Mouse (Mus musculus) regulatory T cell (primary cell): ENCODE results near the gene Lcn2.
"Not testable (repeated sequence)": the region's sequence is repeated elsewhere in the genome, so short reads cannot be mapped to it uniquely, and the experiment has no call there.

Experiments
- in situ Hi-C: fragments of 300-600 bp; cut with MboI, MseI; formaldehyde crosslinking; loops from one replicate; pipeline ENCODE4 v1.15.1; 2025; ENCODE audit warnings: high pct_unique_total_duplicates

Gene Lcn2

DNA sequence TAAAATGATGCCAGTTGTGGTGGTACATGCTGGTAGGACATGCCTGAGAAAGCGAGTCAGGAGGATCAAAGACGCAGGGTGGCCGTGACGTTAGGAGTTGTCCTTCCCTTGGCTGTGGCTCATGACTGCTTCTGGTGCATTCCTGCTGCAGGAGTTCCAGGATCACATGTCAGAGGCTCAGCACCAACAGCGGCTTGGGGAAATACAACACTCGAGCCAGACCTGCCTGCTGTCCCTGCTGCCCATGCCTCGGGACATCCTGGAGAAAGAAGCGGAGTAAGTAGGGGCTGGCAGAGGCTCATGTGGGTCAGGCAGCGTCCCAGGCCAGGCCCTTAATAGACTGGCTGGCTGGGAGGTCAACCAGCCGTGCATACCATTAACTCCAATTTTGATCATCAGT, 13.9 kb downstream of the Lcn2 start:
- in situ Hi-C loops = no loop called here

DNA sequence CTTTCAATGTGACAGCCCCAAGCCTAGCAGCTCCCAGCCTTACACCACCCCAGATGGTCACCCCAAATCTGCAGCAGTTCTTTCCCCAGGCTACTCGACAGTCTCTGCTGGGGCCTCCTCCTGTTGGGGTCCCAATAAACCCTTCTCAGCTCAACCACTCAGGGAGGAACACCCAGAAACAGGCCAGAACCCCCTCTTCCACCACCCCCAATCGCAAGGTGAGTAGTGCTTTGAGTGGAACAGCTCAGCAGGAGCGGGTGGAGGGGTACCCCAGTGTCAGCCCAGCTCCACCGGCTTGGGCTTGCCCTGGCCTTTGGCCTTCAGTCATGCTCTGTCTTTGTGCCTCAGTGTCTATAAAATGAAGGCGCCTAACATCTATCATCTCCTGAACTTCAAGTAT, 20.7 kb downstream of the Lcn2 start:
- in situ Hi-C loops = no loop called here

DNA sequence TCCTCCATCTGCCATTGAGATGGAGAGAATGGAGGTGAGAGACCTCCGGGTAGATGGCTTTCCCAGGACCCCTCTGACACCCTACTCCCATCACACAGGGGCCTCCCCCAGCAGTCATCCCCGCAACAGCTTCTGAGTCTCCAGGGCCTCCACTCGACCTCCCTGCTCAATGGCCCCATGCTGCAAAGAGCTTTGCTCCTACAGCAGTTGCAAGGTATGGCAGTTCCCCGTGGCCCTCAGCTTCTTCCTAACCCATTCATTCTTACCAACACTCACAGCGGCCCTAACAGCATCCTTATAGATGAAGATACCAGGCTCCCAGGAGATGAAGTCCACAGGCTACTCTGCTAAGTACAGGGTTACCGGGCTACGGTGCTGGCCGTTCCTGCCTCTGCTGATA, 23.9 kb downstream of the Lcn2 start:
- in situ Hi-C loops = no loop called here

DNA sequence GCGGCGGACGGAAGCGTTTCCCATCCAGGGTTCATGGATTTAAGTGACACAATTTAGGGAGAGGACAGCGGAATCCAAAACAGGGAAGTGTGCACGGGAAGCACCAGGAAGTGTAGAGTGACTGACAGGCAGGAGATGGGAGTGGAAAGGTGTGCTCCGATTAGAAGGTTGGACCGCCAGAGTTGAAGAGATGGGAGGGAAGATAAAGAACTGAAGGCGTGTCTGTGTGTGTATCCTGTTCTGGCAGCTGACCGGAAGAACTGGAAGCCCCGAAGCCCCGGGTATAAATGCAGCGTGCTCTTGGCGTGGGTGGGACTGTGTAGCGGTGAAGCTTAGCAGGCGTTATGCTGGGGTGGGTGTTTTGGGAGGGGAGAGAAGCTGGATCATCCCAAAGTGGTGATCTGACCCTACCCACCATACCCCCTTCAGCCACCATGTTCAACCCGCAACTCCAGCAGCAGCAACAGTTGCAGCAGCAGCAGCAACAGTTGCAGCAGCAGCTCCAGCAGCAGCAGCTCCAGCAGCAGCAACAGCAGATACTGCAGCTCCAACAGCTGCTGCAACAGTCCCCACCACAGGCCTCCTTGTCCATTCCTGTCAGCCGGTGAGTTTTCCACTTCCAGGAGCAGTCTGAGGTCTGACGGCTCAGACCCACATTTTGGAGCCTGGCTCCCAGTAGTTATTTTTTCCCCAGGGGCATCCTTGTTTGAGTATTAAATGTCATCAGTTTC, 24.5 kb downstream of the Lcn2 start:
- in situ Hi-C loops = no loop called here

DNA sequence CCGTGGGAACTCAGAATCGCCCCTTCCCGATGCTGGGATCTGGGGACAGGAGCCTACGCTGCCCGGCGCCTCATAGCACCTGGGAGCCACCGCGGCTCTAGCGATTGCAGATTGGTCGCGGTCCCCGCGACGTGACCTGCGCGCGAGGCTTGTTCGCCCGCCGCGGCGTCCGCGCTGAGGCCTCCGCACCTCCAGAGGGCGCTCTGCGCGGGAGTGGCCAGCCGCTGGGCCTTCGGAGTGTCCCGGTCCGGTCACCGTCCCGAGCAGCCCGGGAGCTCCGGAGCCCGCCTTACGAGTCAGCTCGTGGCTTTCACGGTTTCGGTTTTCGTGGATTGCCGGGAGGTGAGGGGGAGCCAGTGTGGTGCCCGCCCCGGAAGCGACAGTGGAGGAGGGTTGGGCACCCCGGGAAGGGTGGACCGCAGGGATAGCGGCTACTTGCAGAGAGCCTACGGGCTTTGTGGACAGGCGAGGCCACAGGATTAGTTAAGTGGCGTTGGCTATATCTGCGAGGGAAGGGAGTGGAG, 25.2 kb downstream of the Lcn2 start:
- in situ Hi-C loops = no loop called here

DNA sequence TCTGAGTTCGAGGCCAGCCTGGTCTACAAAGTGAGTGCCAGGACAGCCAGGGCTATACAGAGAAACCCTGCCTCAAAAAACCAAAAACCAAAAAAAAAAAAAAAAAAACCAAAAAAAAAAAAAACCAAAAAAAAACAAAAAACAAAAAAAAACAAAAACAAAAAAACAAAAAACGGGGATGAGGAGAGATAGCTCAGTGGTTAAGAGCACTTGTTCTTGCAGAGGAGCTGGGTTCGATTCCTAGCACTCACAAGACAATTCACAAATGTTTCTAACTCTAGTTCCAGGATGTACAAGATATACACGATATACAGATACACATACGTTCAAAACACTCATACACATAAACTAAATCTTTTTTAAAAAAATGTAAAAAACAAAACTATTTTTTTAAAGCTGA, 25.8 kb downstream of the Lcn2 start:
- in situ Hi-C loops = not testable (repeated sequence)

DNA sequence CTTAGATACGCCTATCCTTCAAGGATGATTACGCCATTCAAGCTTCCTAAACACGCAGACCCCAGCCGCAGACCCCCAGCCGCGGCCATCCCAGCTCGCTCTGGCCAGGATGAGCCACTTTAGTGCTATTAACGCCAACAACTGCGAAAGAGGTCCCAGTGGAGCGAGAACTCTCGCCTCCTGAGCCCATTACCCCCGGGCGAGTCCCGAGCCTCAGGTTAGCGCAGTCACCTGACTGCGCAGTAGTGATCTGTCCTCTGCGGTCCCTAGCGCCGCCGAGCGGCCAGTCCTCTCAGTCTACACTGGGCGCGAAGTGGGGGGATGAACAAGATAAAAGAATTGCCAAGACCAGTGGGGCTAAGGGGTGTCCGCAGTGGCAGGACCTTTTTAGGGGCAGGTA, 26.6 kb downstream of the Lcn2 start:
- in situ Hi-C loops = no loop called here

DNA sequence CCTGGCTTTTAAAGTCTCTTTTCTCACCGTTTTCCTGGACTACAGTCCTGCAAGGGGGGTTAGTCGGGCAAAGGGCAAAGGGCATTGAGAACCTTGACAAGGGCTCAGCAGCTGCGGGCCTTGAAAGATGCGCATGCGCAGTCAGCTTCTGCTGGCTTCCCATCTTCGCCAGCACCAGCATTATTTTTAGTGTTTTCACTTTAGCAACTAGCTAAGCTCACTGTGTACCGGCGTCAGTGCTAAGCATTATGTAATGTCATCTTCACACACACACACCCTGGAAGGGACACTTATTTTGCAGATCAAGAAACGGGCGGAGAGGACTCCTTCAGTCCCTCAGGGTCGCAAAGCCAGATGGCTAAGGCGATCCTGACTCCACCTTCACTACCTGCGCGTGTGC, 27.3 kb downstream of the Lcn2 start:
- in situ Hi-C loops = no loop called here

DNA sequence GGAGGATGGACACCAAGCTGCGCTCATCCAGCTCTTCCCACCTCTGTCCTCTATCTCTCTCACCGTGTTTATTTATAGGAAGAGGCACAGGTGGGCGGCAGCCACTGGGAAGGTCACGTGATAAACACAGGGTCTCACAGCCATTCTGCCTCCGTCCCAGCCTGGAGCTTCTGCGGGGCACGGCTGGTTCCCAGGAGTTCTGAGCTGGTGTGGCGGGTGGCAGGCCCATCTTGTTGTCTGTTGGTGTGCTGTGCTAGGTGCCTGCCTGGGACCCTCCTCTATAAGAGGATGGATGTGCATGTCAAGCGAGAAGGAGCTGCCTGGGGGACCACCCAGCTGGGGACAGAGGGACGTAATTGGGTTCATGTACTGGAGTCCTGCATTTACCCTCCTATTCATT, 29.7 kb downstream of the Lcn2 start:
- in situ Hi-C loops = no loop called here

DNA sequence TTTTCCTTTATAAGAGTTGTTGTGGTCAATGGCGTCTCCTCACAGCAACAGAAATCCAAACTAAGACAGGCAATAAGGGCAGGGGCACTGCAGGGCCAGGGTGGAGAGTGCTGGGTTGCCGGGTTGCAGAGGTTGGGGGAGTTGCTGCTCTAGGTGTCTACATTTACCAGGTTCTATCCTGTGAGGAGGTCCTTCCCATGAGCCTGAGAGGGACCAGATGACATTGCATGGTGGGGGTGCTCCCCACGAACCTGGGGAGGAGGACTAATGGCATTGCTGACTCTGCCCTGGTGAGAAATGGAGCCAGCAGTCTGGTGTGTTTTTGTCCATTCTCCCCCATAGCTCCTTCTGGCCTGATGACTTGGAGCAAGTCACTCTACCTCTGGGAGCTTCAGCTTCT, 30.3 kb downstream of the Lcn2 start:
- in situ Hi-C loops = no loop called here

DNA sequence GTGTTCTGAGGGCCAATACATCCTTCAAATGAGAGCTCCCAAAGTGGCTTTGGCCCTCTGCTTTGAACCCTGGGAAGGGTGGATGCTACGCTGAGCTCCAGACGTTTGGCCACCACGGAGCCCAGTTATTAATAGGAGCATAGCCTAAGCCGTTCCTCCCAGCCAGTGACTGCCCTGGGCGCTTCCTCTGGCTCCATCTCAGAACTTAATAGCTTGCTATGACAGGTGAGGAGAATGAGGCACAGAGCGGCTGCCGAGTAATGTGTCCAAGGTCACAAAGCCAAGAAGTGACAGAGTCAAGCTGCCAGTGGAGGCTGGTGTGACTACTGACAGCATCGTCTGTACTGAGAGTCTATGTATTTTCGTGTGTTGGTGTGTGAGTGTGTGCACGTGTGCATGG, 31.8 kb downstream of the Lcn2 start:
- in situ Hi-C loops = no loop called here

DNA sequence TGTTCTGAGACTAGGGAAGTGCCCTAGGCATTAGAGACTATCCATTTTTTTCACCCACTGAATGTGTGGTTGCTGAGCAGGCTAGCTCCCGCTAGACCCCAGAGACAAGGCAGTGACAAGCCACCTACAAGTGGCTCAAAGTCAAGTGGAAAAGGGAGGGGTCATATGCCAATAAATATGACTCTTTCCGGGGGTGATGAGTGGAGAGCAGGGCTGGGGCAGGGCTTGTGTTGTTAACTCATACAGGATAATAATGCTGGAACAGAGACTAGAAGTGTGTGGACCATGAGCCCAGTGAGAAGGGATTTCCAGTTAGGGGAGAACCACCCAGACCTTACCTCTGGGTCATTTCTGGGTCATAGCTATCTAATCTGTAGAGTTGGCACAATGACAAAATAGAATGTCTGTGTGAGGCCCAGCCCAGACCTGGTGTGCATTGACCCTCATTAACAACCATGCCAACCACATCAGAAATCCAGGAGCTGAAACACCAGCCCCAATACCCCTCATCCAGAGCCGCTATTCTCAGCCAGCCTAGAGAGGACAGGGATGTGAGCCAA, 33.6 kb downstream of the Lcn2 start:
- in situ Hi-C loops = no loop called here

DNA sequence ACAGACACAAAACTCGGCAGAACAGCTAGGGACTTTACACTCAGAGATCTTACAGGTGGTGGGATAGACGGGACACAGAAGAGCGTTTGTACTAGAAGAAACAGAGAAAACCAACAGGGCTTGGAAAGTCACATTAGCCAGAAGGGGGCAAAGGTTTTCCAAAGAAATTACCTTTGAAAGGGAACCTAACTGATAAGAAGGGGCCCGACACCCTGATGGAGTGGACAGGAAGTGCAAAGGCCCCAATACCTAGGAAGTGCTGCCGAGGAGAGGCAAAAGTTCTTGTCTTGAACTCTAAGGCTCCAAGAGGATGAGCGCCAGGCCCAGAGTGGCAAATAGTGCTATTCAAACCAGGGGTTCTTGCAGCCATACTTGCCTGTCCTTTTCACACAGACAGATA, 34.2 kb downstream of the Lcn2 start:
- in situ Hi-C loops = no loop called here

DNA sequence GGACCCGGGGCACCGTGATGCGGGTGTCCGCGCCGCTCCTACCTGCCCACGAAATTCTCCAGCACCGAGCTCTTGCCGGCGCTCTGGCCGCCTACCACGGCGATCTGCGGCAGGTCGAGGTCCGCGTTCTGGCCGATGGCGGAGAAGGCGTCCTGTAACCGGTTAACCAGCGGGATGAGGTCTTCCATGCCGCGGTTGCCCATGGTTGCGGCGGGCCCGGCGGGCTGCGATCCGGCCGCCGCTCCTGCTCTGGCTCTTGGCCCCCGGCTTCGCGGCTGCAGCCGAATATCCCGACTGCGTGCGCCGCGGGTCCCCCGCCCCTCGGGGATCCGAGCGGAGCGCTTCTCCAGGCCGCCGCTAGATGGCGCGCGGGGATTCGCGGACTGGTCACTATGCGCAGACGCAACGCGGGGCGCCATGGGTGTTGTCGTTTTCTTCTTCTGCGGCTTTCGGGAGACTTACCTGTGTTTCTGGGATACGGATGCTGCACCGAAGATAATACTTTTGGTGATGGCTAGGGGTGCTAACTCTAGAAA, 35.0 kb downstream of the Lcn2 start, which contains the start of gene Dnm1:
Dnm1 (minus strand) TSS at position 332 of the 536 bp plus-strand sequence.
- in situ Hi-C loops = no loop called here

DNA sequence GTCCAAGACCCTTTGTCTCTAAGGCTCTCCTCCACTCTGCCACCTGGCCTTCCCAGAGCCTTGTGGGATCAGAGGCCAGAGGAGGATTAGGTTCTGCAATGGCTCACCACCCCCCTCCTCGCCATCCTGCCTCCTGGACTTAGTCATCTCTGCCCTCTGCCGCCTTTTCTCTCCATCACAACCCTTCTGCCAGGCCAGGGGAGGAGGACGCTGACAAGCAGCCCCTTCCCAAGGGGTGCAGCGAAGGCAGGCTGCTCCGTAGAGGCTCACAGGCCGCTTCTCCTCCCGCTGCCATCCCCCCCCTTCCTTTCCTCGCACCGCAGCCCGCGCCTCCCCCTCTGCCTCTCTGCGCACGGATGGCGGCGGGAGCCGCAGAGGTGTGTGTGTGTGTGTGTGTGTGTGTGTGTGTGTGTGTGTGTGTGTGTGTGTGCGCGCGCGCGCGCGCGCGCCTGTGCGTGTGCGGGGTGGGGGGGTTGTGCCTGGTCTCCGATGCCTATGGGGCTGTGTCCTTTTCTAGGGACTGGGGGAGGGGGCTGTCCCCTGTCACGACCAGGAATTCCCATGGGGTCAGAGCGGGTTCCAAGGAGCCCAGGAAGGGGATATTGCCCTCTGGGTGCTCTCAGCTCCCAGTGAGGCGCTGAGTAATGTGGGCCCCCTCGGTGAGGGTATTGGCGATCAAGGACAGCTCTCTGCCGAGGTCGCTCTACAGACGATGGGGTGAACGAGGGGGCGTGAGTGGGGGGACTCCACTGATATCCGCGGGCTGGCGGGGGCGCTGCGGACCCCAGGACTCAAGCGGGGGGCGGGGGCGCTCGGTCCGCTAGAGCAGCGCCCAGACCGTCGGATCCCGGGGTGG, 35.7 kb downstream of the Lcn2 start, which contains the start of gene Ciz1:
Ciz1 (plus strand) TSS at position 177 of the 856 bp plus-strand sequence.
- in situ Hi-C loops = no loop called here

DNA sequence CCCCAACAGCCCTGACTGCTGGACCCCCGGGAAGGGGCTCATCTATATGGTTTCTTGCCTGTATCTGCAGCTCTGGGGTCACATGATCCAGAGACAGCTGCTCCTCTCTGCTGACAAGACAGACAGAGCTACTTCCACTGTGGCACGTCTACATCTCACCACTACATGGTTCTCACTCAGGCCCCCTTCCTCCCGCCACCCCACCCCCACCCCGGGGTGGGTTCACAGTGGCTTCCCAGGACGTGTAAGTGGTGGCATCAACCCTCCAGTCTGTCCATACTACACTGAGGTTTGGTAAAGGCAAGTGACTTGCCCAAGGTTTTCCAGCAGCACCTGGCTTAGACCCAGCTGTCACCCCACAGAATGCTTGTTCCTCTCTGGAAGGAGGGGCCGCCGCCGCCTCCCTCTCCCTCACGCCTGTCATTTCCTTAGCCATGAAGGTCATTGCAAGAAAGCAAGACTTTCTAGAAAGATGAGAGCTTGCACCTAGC, 36.5 kb downstream of the Lcn2 start:
- in situ Hi-C loops = no loop called here

DNA sequence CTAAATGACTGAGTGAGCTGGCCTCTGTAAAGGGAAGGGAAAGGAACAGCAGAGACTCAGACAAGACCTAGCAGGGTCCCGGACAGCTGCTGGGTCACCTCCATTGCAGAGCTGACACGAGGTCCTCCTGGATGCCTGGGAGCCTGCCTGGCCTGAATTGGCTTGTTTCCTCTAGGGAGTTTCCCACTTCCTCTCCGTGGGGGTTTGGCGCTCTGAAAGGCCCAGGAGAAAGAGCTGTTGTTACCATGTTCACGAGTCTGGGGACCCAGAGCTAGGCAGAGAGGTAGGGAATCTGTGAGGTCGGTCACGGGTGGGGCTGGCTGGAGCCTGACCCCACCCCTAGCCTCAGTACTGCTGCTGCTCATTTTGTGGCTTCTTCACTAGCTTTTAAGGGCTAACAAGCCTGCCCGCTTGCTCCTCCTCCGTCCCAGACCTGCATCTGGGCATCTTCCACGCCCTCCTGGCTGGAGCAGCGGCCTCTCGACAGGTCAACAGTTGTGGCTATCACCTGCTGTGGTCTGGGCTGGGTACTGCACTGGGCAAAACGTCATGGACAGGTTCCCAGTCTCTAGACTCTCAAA, 37.5 kb downstream of the Lcn2 start:
- in situ Hi-C loops = no loop called here

DNA sequence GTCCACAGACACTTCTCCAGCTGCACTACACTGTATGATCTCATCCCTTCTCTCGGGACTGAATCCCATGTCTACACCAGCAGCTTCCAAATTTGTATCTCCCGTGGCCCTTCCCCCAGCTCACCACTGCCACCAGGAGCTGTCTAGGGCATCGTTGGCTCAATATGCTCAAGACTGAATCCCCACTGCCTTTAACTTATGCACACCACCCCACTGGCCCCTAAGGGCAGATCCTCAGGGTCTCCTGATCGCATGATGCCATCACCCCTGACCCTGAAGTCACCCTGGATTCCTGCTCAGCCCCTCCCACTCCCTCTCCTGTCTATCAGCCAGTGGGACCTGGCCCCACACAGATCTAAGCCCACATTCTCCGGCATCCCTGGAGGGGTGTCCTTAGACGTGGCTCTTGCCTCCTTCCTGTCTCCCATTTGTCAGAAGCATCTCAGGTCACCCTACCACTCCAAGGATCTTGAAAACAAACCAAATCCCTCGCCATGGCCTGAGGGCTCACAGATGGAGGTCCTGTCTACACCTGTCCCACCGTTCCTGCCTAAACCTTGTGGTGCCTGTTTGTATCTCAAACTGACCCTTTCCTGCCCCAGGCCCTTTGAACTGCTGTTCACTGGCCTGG, 38.3 kb downstream of the Lcn2 start:
- in situ Hi-C loops = no loop called here

DNA sequence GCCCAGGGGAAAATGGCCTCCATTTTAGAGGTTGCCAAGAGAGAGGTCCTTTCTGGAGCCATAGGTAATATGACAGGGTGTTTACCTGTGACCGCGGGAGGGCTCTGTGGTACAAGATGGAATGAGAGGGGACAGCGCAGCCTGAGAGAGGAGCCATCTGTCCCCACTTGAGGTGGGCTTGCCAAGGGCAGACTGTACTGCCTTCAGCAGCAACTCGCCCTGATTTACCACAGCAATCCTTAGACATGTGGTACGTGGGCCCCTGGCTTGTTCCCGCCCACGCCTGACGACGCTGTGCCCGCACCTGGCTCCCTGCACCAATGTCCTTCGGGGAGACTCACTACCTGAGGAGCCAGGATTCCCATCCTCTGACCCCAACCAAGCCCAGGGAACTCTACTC, 39.7 kb downstream of the Lcn2 start:
- in situ Hi-C loops = no loop called here

DNA sequence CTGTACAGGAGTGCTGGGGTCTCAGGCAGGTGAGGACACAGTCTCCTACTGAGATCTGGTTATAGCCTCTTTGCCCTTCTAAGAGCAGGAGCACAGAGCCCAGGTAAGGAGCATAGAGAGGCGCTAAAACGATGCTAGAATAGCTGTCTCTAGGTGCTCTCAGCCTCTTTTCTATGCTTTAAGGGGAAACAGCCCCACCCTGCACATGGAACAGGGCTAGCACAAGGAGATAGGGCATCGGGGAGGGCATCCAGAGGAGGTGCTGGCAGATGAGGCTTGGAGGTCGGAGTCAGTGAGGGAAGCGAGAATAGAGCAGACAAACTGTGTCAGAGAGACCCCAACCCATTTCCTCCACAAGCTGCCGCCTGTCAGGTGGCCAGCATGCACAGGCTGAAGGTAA, 41.0 kb downstream of the Lcn2 start:
- in situ Hi-C loops = no loop called here
